ENCODE assay signal across 9 mouse cellular contexts in genomic region chr11:69251135-69251842, GRCm38 (mm10). TPM values are rescaled to one million over a fixed set of nuclear protein-coding genes. Genes with fewer than 3 reads are reported as not detected.
DNase-seq lines count a peak whose midpoint lies in the region; ATAC-seq and TF ChIP-seq lines count a peak whose summit lies in the region.
"Had no signal": no experiment of that assay in that cellular context is flagged by ENCODE, and none has a peak within 500 bp of the region (broad histone marks: within the 10 kb centered on the region; RNA-seq: fewer than 3 reads in every experiment).

No protein-coding gene starts in this region.

- POLR2A ChIA-PET in Patski (lab: Charles Lee) = no interaction called here

- H3K4me1 ChIP-seq in liver, postnatal 0 days (ENCODE audit: insufficient read depth) = no peaks in the 10 kb centered on the region

- H3K9me3 ChIP-seq in liver, postnatal 0 days (ENCODE audit: low read length) = no peaks in the 10 kb centered on the region

- TF ChIP-seq EP300 in liver, postnatal 0 days (IDR thresholded peaks at IDR 0.05; ENCODE audit: low read depth) = no peak

- no peak overlapping the region for H3K4me3 ChIP-seq in gastrocnemius, adult 2 months
- no peak overlapping the region for H3K4me3 ChIP-seq in liver, postnatal 0 days (ENCODE audit: low read depth, low read length)

- H3K4me2 ChIP-seq in liver, postnatal 0 days (ENCODE audit: low read depth, low read length) = no peak overlapping the region

- intact Hi-C loops in gastrocnemius, adult 2 months (cut with DNase I) = no loop called here

- DNase-seq in gastrocnemius, adult 2 months = no peak
- DNase-seq in gastrocnemius, postnatal 25 days = no peak
- DNase-seq in 416B (ENCODE audit: low read depth) (peak; percentile 59), Patski (ENCODE audit: low read depth, low spot score) (no peak)
- peak; percentile 29 for DNase-seq in liver, postnatal 0 days
- DNase-seq in layer of hippocampus, adult 8-10 months (ENCODE audit: low spot score in 2 of 2) = no peak
- DNase-seq in urinary bladder, postnatal 25 days (ENCODE audit: low spot score) = no peak
- no peak for DNase-seq in spleen, adult 12 weeks (ENCODE audit: low spot score)

- in situ Hi-C loops in Patski (cut with MboI; ENCODE audit: low pct_unique_long_range_greater_than_20kb) = no loop called here

- no peaks in the 10 kb centered on the region for H3K27me3 ChIP-seq in Patski
- no peaks in the 10 kb centered on the region for H3K27me3 ChIP-seq in liver, postnatal 0 days (ENCODE audit: insufficient read depth, low read length)

- CTCF ChIA-PET in Patski (lab: Charles Lee) = no interaction called here

- H3K36me3 ChIP-seq in liver, postnatal 0 days (replicated peaks; ENCODE audit: insufficient read depth, low read length) = no peaks in the 10 kb centered on the region

- peak; percentile 56 for TF ChIP-seq CTCF in gastrocnemius, adult 2 months (IDR thresholded peaks at IDR 0.05)
- TF ChIP-seq CTCF in Patski (IDR thresholded peaks at IDR 0.05) = peak; percentile 58
- peak; percentile 62 for TF ChIP-seq CTCF in liver, postnatal 0 days (IDR thresholded peaks at IDR 0.05; ENCODE audit: low read depth)

- no peak overlapping the region for H3K27ac ChIP-seq in gastrocnemius, adult 2 months
- H3K27ac ChIP-seq in liver, postnatal 0 days (ENCODE audit: low read depth) = no peak overlapping the region

- no peak for ATAC-seq in Patski
- ATAC-seq in liver, postnatal 0 days = no peak
- ATAC-seq: forebrain, embryonic 14.5 days had no signal

- 48% methylated on average over 14 of the region's 14 CpGs for WGBS in liver, postnatal 0 days (ENCODE audit: insufficient replicate concordance)

- H3K9ac ChIP-seq in liver, postnatal 0 days (replicated peaks) = no peak overlapping the region

RNA-seq across cellular contexts. Expression of gene Gucy2e, which starts 14.5 kb away (rescaled TPM):
- not detected for total RNA-seq in gastrocnemius, adult 2 months (2021)
- total RNA-seq in gastrocnemius, postnatal 25 days (2021) = not detected
- polyA plus RNA-seq in Patski (2021) = not detected
- polyA plus RNA-seq in liver, postnatal 0 days (2015; fragmentation: Nextera tagmentation; extraction: Ambion mirVana) = not detected in 2 replicates
- total RNA-seq in layer of hippocampus, adult 8-10 months (2022) = 1 to 10 TPM; 1.6 to 2.0 (median 1.8) TPM

RNA-seq across cellular contexts. Expression of gene Alox8, which starts 53.6 kb away (rescaled TPM):
- total RNA-seq in gastrocnemius, adult 2 months (2021) = not detected
- not detected for total RNA-seq in gastrocnemius, postnatal 25 days (2021)
- polyA plus RNA-seq in Patski (2021) = not detected
- polyA plus RNA-seq in liver, postnatal 0 days (2015; fragmentation: Nextera tagmentation; extraction: Ambion mirVana) = 0.04 TPM in 1 of 2 replicates, not detected in the other
- 10 to 100 TPM in 1 of 4 experiments, 1 to 10 TPM in 3; 8.4 to 10.1 (median 9.3) TPM for total RNA-seq in layer of hippocampus, adult 8-10 months (2022)

Comparison
In these comparisons a context has a peak if more than half of its experiments do, and no peak if none do; other contexts are left out.
1. DNase-seq: peak in 416B (single experiment) and liver, postnatal 0 days (single experiment); none in gastrocnemius, adult 2 months (single experiment), gastrocnemius, postnatal 25 days (single experiment), Patski (single experiment), layer of hippocampus, adult 8-10 months (0 of 2), urinary bladder, postnatal 25 days (single experiment) and spleen, adult 12 weeks (single experiment).
2. RNA of gene Alox8, which starts 53.6 kb away (total RNA-seq): 8.4 to 10.1 TPM in layer of hippocampus, adult 8-10 months; not detected in gastrocnemius, adult 2 months and not detected in gastrocnemius, postnatal 25 days; every median in the first group is over 4 times any median in the second.
3. Peak in every context shown above with its lines, with median percentiles within 50 percentile points of each other: CTCF ChIP-seq.